Mouse (Mus musculus): ENCODE measurements at regions not wholly inside any gene's neighbourhood (a gene's known extent, or its start where the extent isn't known, plus 50 kb on each side); places are given as distances from the start of the nearest gene placed in this dataset.

DNA sequence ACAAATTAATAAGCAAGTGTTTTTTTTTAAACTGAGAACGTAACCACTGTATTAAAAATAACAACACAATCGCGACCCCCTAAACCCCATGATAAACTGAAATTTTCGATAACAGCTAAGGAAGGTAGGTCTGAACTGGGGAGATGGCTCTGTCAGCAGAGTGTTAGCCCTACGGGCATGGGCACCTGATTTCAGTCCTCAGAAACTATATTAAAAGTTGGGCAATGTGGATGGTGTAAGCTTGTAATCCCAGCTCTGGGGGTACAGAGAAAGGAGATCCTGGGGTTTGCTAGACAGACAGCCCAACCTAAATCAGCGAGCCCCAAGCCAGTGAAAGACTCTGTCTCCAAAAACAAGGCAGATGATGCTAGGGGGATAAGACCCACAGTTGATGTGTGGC lies 242.1 kb downstream of the Efnb2 start:
- DNase-seq (ENCODE audit: low spot score) = no peak
- WGBS = 91% methylated on average over 6 of the region's 6 CpGs
- Histone ChIP-seq H3K4me1 (0 out of 2 replicates have a peak, but pooled peaks cover 3% of the 10 kb centered on the region), H3K27ac (no peak overlapping the region), H3K9me3 (replicated peaks) (no peaks in the 10 kb centered on the region; the same call in 1 of the 2 replicates), H3K36me3 (no peaks in the 10 kb centered on the region), H3K4me3 (no peak overlapping the region), H3K27me3 (ENCODE audit: low read depth, poor library complexity, severe bottlenecking) (no peaks in the 10 kb centered on the region)

DNA sequence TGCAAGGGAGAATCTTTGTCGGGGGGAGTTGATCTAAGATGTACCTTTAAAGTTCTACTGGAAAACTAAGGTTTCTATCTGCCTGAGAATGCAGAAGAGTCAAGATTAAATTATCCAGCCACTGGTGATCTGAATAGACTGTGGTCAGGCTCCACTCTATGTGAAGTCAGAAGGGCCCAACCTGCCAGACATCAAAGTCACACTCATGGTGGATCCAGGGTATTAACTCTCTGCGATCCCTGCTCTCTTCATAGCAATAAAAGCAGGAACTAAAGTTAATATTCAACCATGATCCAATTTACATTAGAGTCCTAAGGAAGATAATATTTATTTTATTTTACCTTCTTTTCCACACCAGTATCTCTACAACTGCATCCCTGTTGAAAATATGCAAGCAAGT lies 242.5 kb downstream of the Efnb2 start:
- no peak for DNase-seq (ENCODE audit: low spot score)
- H3K4me3 ChIP-seq = no peak overlapping the region
- no peaks in the 10 kb centered on the region for H3K36me3 ChIP-seq
- 0 out of 2 replicates have a peak, but pooled peaks cover 3% of the 10 kb centered on the region for H3K4me1 ChIP-seq
- H3K27me3 ChIP-seq (ENCODE audit: low read depth, poor library complexity, severe bottlenecking) = no peaks in the 10 kb centered on the region
- WGBS = 97% methylated on average over 2 of the region's 2 CpGs
- no peaks in the 10 kb centered on the region; the same call in 1 of the 2 replicates for H3K9me3 ChIP-seq (replicated peaks)
- H3K27ac ChIP-seq = no peak overlapping the region

DNA sequence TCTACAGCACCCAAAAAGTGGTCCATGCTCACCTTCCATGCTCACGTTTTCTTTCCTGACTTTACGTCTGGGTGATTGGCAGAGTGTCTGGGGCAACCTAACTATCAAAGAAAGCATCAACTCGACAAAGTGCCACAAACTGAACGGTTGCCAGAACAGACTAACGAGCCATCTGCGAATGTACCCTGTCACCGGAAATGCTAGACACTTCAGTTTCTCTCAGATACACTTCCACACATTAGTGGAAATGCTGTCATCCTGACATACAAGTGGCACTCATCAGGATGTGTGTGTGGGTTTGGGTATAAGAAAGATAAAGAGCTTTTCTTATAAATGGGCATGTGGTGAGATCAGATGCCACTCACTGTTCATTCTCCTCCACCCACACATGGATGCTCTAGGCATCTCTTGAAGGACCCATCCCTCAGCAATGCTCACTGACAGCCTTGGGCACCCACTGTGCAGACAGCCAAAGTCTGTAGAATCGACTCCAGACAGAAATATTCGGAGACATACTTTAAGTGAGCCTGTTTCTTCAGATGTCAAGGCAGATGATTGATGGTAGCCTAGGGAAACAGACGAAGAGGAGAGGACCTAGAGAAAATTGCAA lies 244.8 kb downstream of the Efnb2 start:
- 0 out of 2 replicates have a peak, but pooled peaks cover 3% of the 10 kb centered on the region for H3K4me1 ChIP-seq
- H3K9me3 ChIP-seq (replicated peaks) = no peaks in the 10 kb centered on the region; the same call in 1 of the 2 replicates
- no peaks in the 10 kb centered on the region for H3K36me3 ChIP-seq
- H3K27ac ChIP-seq = 0 out of 2 replicates have a peak overlapping the region, but pooled peaks have one; percentile 6
- 70% methylated on average over 10 of the region's 10 CpGs for WGBS
- H3K4me3 ChIP-seq = no peak overlapping the region
- no peaks in the 10 kb centered on the region for H3K27me3 ChIP-seq (ENCODE audit: low read depth, poor library complexity, severe bottlenecking)
- no peak for DNase-seq (ENCODE audit: low spot score)

DNA sequence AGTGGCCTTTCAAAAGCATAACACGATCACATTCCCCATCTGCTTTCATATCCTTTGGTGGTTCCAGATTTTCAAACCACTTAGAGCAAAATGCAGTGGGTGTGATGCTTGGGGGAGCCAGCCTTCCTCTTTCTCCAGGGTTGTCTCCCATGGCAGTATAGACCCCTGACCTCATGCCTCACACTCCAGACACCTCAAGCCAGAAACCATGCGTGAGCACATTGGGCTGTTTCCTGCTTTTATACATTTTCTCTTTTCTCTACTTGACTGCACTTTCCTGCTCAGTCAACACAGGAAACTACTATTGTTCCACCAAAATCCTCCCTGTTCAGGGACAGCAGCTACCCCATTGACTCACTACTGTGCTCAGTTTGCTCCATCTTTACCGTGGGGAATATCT lies 253.7 kb downstream of the Efnb2 start:
- WGBS = 89% methylated on average over 3 of the region's 3 CpGs
- DNase-seq (ENCODE audit: low spot score) = no peak
- Histone ChIP-seq H3K4me1 (no peaks in the 10 kb centered on the region), H3K4me3 (no peak overlapping the region), H3K9me3 (replicated peaks) (no peaks in the 10 kb centered on the region; the same call in 1 of the 2 replicates), H3K27ac (no peak overlapping the region), H3K36me3 (no peaks in the 10 kb centered on the region), H3K27me3 (ENCODE audit: low read depth, poor library complexity, severe bottlenecking) (no peaks in the 10 kb centered on the region)

DNA sequence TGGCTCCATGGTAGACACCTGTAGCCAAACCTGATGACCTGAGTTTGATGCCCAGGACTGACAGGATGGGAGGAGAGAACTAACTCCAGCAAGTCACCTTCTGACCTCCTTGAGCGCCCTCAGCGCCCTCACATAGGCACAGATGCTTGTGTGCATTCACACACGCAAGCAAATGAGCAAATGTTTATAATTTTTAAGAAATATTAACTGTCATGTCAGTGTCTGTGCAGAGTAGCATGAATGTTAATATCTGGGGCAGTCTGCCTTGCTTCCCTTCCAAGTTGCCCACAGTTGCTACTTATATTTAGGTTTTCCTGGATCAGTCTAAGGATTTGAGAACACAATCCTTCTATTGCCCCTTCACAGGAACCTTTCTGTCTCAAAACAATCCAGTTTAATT lies 257.6 kb downstream of the Efnb2 start:
- WGBS = 78% methylated on average over 3 of the region's 3 CpGs
- H3K27me3 ChIP-seq (ENCODE audit: low read depth, poor library complexity, severe bottlenecking) = no peaks in the 10 kb centered on the region
- no peak for DNase-seq (ENCODE audit: low spot score)
- no peak overlapping the region for H3K27ac ChIP-seq
- no peaks in the 10 kb centered on the region for H3K4me1 ChIP-seq
- H3K36me3 ChIP-seq = no peaks in the 10 kb centered on the region
- H3K9me3 ChIP-seq (replicated peaks) = no peaks in the 10 kb centered on the region
- no peak overlapping the region for H3K4me3 ChIP-seq

DNA sequence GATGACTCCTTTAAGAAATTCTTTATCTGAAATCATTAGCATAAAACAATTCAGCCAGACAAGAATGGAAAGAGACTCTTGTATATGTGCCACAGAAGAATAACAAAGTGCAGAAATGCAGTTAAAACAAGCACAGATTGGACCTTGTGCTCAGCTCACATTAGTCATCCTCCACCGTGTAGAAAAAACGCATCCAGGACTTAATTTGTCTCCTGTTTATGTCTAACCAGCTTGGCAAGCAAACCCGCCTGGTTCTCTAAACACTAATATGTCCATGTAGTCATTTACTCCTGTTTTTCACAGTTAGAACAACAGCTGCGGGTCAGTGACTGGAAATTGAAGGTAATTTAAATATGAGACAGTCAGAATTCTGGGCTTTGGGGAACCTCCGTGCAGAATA lies 268.7 kb downstream of the Efnb2 start:
- Histone ChIP-seq H3K9me3 (replicated peaks) (no peaks in the 10 kb centered on the region), H3K36me3 (no peaks in the 10 kb centered on the region), H3K27me3 (ENCODE audit: low read depth, poor library complexity, severe bottlenecking) (no peaks in the 10 kb centered on the region), H3K4me1 (no peaks in the 10 kb centered on the region), H3K4me3 (no peak overlapping the region), H3K27ac (no peak overlapping the region)
- WGBS = 85% methylated on average over 5 of the region's 5 CpGs
- DNase-seq (ENCODE audit: low spot score) = no peak

DNA sequence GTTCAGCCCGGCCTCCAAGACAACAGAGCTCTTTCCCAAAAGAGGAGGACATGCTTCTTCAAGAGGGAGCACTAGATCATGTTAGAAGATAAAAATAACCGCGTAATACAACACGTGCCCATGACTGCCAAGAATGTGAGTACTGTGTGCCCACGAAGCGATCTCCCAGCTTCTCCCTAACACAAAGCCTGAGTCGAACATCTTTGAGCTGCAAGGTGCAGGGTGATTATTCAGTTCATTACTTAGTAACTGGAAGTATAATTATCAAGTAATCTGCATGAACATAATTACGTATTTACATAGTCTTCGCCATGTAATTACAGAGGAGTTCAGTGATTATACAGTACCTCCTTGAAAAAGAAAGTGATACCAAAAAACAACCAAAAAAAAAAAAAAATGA lies 269.7 kb downstream of the Efnb2 start:
- Histone ChIP-seq H3K27me3 (ENCODE audit: low read depth, poor library complexity, severe bottlenecking) (no peaks in the 10 kb centered on the region), H3K9me3 (replicated peaks) (no peaks in the 10 kb centered on the region), H3K4me3 (no peak overlapping the region), H3K36me3 (no peaks in the 10 kb centered on the region), H3K27ac (no peak overlapping the region), H3K4me1 (no peaks in the 10 kb centered on the region)
- 95% methylated on average over 9 of the region's 9 CpGs for WGBS
- DNase-seq (ENCODE audit: low spot score) = no peak

DNA sequence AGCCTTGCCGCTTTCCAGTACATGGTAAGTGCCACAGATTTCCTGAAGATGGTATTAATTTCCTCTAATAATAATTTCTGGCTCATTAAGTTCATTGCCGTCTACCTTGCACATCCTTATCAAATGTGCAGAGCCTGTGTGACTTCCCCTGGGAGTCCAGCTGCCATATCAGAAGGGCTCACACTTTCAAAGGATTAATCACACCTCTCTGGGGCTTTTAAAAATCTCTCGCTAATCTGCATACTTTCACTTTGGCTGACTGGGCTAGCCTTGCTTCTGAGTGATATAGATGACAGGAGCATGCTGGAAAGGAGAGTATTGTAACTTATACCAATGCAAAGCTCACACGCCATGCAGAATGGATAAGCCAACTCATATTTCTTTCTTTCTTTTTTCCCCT lies 282.8 kb downstream of the Efnb2 start:
- Histone ChIP-seq H3K9me3 (replicated peaks) (no peaks in the 10 kb centered on the region), H3K27ac (no peak overlapping the region), H3K4me1 (no peaks in the 10 kb centered on the region), H3K27me3 (ENCODE audit: low read depth, poor library complexity, severe bottlenecking) (no peaks in the 10 kb centered on the region), H3K36me3 (no peaks in the 10 kb centered on the region), H3K4me3 (no peak overlapping the region)
- 77% methylated on average over 4 of the region's 4 CpGs for WGBS
- no peak for DNase-seq (ENCODE audit: low spot score)

DNA sequence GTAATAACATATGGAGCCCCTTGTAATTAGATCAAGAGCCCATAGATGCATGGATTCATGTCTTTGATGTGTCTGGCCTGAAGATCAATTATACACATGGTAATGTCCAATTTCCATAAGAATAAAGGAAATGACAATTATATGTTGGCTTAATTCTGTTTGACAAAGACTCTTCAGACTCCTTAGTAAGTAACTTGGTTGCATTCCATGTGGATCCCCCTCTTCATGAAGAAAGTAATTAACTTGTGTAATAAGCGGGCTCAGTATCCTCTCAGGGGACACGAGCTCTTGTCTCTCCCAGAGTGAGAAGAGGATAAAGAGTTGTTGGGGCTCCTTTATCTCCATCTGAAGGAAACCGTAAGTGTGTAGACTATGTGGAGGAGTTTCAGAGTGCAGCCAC lies 284.3 kb downstream of the Efnb2 start:
- no peaks in the 10 kb centered on the region for H3K4me1 ChIP-seq
- WGBS = 84% methylated on average over 3 of the region's 3 CpGs

DNA sequence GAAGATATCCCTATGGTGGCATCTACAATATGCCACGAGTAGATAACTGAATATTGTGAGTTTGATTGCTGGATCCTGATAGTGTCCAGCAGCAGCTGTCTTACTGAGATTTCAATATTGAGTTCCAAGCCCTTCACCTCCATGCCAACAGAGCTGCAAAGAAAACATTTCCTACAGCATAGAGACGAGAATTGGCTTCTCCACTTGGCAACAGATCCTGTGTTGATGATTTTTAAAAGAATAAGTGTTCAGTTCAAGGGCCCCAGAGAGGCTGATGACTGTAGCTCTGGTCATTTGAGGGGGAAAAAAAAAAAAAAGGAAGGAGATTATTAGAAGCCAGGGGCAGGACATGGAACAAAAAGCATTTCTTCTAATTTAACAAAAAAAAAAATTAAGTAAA lies 284.7 kb downstream of the Efnb2 start:
- Histone ChIP-seq H3K27me3 (ENCODE audit: low read depth, poor library complexity, severe bottlenecking) (no peaks in the 10 kb centered on the region), H3K4me3 (no peak overlapping the region), H3K36me3 (no peaks in the 10 kb centered on the region), H3K27ac (no peak overlapping the region), H3K4me1 (no peaks in the 10 kb centered on the region), H3K9me3 (replicated peaks) (no peaks in the 10 kb centered on the region)
- DNase-seq (ENCODE audit: low spot score) = no peak
- WGBS = 82% methylated on average over 2 of the region's 2 CpGs

More for the DNA sequence above, 284.3 kb downstream of the Efnb2 start:
- H3K36me3 ChIP-seq = no peaks in the 10 kb centered on the region
- no peaks in the 10 kb centered on the region for H3K27me3 ChIP-seq (ENCODE audit: low read depth, poor library complexity, severe bottlenecking)
- no peak overlapping the region for H3K4me3 ChIP-seq
- H3K9me3 ChIP-seq (replicated peaks) = no peaks in the 10 kb centered on the region
- no peak overlapping the region for H3K27ac ChIP-seq
- no peak for DNase-seq (ENCODE audit: low spot score)

DNA sequence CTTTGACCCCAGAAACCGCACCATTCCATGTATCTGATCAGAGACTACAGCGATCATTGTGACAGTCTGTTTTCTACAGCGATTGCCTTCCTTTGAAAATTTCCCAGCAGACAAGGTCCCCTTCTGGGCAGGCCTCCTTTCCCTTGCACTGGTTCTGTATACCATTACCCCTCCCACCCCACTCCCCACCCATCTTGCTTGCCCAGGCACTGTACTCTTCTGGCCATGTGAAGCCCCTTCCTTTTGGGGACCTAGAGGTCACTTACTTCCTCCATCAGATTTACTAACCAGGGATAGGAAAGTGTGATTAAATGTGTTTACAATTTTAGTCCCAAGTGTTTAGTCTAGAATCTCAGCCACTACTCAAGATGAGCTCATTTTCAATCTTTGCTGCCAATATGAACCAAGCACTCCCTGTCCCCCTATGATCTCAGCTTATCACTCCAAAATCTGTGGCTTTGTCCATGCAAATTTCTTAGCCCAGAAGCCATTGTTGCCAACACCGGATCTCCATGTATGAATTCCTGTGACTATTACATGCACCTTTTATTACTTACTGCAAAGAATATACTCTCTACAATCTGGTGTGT lies 293.7 kb downstream of the Efnb2 start:
- no peak for DNase-seq (ENCODE audit: low spot score)
- WGBS = 91% methylated on average over 4 of the region's 4 CpGs

DNA sequence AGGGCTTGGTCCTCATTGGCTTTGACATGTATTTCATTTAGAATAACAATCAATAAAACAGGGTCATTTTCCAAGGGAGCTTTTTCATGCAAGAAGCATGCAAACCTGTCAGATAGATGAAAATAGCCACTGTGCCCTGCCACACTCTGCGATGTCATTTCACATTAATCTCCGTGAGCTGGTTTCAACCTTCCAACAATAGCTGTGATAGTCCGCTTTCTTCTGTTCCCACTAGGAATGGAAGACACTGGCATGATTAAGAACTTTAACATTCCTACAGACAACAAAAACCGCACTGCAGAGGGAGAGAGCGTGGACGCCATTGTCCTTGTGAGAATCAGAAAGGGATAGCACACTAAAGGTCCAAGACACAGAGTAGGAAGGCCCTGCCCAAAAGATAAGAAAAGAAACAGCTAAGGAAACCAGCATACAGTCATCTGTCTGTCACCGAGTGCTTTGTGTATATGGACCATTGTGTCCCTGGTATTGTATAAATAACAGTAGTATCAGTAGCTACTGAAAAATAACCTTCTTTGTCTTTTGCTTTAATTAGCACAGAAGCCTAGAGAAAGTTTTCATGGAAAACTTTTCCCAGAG lies 299.0 kb downstream of the Efnb2 start:
- Histone ChIP-seq H3K4me3 (no peak overlapping the region), H3K27me3 (ENCODE audit: low read depth, poor library complexity, severe bottlenecking) (no peaks in the 10 kb centered on the region), H3K27ac (no peak overlapping the region), H3K36me3 (no peaks in the 10 kb centered on the region), H3K4me1 (no peaks in the 10 kb centered on the region), H3K9me3 (replicated peaks) (no peaks in the 10 kb centered on the region)
- no peak for DNase-seq (ENCODE audit: low spot score)
- WGBS = 89% methylated on average over 7 of the region's 7 CpGs

More for the DNA sequence above, 293.7 kb downstream of the Efnb2 start:
- H3K9me3 ChIP-seq (replicated peaks) = no peaks in the 10 kb centered on the region
- H3K4me3 ChIP-seq = no peak overlapping the region
- no peaks in the 10 kb centered on the region for H3K4me1 ChIP-seq
- no peaks in the 10 kb centered on the region for H3K27me3 ChIP-seq (ENCODE audit: low read depth, poor library complexity, severe bottlenecking)
- H3K27ac ChIP-seq = no peak overlapping the region
- H3K36me3 ChIP-seq = no peaks in the 10 kb centered on the region

DNA sequence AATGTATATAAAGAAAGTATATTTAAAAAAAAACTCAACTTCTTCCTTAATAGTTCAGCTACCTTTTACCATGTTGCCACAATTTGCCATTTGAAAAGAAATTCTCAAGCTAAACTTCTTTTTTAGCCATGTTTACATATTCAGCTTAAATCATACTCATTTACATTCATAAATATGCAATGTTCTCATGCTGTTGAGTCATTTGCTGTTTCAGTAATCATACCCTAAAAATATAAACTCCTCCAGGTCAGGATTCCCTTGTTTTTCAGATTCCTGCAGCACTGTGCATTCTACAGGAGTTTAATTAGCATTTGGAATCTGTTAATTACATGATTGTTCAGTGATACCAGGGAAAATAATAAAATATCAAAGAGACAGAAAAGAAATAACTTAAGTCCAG lies 300.5 kb downstream of the Efnb2 start:
- Histone ChIP-seq H3K4me1 (no peaks in the 10 kb centered on the region), H3K4me3 (no peak overlapping the region), H3K27me3 (ENCODE audit: low read depth, poor library complexity, severe bottlenecking) (no peaks in the 10 kb centered on the region), H3K27ac (no peak overlapping the region), H3K36me3 (no peaks in the 10 kb centered on the region), H3K9me3 (replicated peaks) (no peaks in the 10 kb centered on the region)
- DNase-seq (ENCODE audit: low spot score) = no peak

Measured in limb, embryonic 10.5 days (tissue).